Mouse (Mus musculus) CD4-positive helper T cell, adult 2 months (primary cell): ENCODE measurements around the gene Ptprn.
A peak's percentile ranks its signal among the peaks of the same experiment; 100 is the strongest.
"Not testable (repeated sequence)": the region's sequence is repeated elsewhere in the genome, so short reads cannot be mapped to it uniquely, and the experiment has no call there.

ENCODE experiments used
- DNase-seq: peaks from one replicate; pipeline ENCODE4 v3.0.0-alpha.2; 2012; ENCODE audit warnings: low read depth, missing footprints, low spot score

Ptprn gene

GRCm38 (mm10) chr1:75253029-75253428 lies 11.3 kb downstream of the Ptprn start:
- DNase-seq: no peak

GRCm38 (mm10) chr1:75252308-75252707 lies 12.0 kb downstream of the Ptprn start:
- no peak for DNase-seq

- DNase-seq: peak; percentile 90
Observed at GRCm38 (mm10) chr1:75251112-75251970, 13.0 kb downstream of the Ptprn start.

GRCm38 (mm10) chr1:75250498-75250897 lies 13.8 kb downstream of the Ptprn start:
- DNase-seq: no peak

- DNase-seq: peak; percentile 71
Observed at GRCm38 (mm10) chr1:75248041-75248772, 16.1 kb downstream of the Ptprn start.

- DNase-seq: no peak
Observed at GRCm38 (mm10) chr1:75247071-75247930, 17.0 kb downstream of the Ptprn start.

GRCm38 (mm10) chr1:75244836-75245235 lies 19.5 kb downstream of the Ptprn start:
- DNase-seq: peak; percentile 55

- no peak for DNase-seq
Observed at GRCm38 (mm10) chr1:75244175-75244826, 20.0 kb downstream of the Ptprn start.

- no peak for DNase-seq
Observed at GRCm38 (mm10) chr1:75243411-75243810, 20.9 kb downstream of the Ptprn start.

- DNase-seq: no peak
Observed at GRCm38 (mm10) chr1:75239591-75239990, 24.7 kb downstream of the Ptprn start.

- DNase-seq: peak; percentile 89
Observed at GRCm38 (mm10) chr1:75236117-75237050, 27.9 kb downstream of the Ptprn start, which contains the start of gene Dnajb2. Dnajb2 (plus strand) TSS chr1:75236406.

GRCm38 (mm10) chr1:75234606-75235005 lies 29.7 kb downstream of the Ptprn start:
- peak; percentile 83 for DNase-seq

GRCm38 (mm10) chr1:75232489-75232888 lies 31.8 kb downstream of the Ptprn start:
- not testable (repeated sequence) for DNase-seq

GRCm38 (mm10) chr1:75231664-75232152 lies 32.6 kb downstream of the Ptprn start, which contains the start of gene A630095N17Rik:
A630095N17Rik (minus strand) TSS chr1:75232102.
- DNase-seq: no peak

- no peak for DNase-seq
Observed at GRCm38 (mm10) chr1:75231224-75231623, 33.1 kb downstream of the Ptprn start.

GRCm38 (mm10) chr1:75230335-75230994 lies 33.8 kb downstream of the Ptprn start:
- DNase-seq: no peak

GRCm38 (mm10) chr1:75229158-75229557 lies 35.1 kb downstream of the Ptprn start:
- no peak for DNase-seq

- no peak for DNase-seq
Observed at GRCm38 (mm10) chr1:75227653-75228052, 36.6 kb downstream of the Ptprn start.

- DNase-seq: no peak
Observed at GRCm38 (mm10) chr1:75226138-75226537, 38.2 kb downstream of the Ptprn start.
